Mouse (Mus musculus) left cerebral cortex, postnatal 36 days (tissue): ENCODE measurements around the gene Klhdc3. TPM values are rescaled to one million over a fixed set of nuclear protein-coding genes. Genes with fewer than 3 reads are reported as not detected.

Experiments
- DNase-seq, 2 experiments: peaks; one replicate each; pipeline ENCODE4 v3.0.0; 2021 to 2022; ENCODE audit warnings: low spot score in 2 of 2, mixed read lengths in 1 of 2
- intact Hi-C: fragments of 180-260 bp; cut with DNase I; formaldehyde crosslinking; loops from one replicate; pipeline ENCODE4 v1.15.1; 2025
- total RNA-seq, 2 experiments: library from RNA; stranded (reverse); gene quantifications; 2 replicates each; pipeline ENCODE4 v1.2.3; 2021

Klhdc3 gene
- total RNA-seq, 2 experiments from 2014 or later = 188 to 234 TPM

DNA sequence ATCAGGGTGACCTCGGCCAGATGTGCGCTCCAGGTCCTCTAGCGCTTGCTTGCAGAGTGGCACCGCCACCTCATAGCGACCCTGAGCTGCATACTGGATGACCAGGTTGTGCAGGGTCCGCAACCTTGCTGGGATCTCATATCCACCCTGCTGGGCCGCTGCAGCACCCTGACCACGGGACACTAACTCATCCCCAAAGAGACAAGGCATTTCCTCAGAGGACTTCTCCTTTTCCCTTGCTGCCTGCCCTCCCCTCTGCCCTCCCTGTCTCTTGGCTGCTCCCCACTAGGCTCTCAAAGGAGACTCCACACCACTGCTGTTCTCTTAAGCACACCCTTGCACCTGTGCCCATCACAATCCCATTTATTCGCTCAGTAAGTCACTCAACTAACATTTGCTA lies 40.8 kb downstream of the Klhdc3 start:
- intact Hi-C loops = loop anchor here (5.0 kb wide), 1 partner anchor 88 kb away; no protein-coding TSS in a partner anchor
- DNase-seq = no peak

DNA sequence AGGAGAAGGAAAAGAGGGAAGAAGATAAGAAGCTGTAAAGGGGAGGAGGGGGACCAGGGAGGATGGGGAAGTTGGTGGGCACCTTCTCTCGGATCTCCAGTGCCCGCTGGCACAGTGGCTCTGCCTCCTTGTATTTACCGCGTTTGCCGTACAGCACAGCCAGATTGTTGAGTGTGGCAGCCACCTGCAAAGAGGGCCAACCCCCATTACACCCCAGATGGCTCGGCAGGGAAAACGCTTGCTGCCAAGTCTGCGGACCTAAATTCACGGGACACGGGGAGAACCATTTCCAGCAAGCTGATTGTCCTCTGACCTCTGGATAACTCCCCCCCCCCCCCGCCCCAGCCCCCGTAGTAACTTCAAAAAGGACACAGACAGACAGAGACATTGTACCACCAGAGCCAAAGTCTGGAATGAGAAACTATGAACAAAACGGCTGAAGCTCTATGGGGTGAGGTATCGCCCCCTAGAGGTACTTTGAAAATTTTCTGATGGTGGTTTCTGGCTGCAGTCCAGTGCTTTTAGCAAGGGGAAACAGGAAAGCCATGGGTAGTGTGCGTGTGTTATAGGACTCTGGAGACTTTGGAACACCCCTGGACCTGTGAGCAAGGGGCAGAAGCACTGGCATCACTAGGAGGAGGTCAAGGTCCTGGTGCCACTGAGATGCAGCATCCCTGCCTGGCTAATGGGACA lies 43.7 kb downstream of the Klhdc3 start:
- peak; percentile 55 to 62 for DNase-seq
- intact Hi-C loops = loop anchor here (5.0 kb wide), 1 partner anchor 85 kb away; no protein-coding TSS in a partner anchor

DNA sequence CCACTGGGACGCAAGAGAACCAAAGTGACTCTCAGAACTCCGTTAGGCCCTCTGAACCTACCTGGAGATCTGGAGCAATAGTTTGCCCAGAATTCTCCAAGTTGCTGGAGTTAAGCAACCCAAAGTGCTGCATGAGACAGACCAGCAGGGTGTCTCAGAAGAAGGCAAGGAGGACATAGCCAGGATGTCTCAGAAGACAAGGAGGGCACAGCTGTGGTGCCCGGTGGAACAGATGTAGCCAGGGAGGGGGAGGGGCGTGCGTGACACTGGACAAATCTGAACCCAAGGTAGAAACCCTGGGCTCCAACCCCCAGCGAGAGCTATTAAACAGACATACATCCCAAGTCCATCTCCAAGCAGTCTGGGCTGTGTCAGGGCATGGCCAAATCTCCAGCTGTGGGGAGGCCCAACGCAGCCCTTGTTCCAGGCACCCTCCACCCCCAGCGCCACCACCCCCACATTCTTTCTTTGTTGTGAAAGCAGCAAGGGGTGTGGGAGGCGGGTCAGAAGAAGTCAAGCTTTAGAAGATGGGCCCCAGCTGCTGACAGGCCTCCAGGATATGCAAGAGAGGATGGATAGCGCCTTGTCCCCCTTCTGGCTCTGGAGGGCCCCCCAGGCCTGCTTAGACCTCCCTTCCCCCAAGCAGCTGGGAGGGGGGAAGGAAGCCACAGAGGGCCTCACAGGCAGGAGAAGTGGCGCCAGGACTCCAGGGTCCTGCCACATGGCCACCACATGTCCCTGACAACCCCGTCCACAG lies 50.9 kb downstream of the Klhdc3 start:
- intact Hi-C loops = no loop called here
- DNase-seq = no peak

DNA sequence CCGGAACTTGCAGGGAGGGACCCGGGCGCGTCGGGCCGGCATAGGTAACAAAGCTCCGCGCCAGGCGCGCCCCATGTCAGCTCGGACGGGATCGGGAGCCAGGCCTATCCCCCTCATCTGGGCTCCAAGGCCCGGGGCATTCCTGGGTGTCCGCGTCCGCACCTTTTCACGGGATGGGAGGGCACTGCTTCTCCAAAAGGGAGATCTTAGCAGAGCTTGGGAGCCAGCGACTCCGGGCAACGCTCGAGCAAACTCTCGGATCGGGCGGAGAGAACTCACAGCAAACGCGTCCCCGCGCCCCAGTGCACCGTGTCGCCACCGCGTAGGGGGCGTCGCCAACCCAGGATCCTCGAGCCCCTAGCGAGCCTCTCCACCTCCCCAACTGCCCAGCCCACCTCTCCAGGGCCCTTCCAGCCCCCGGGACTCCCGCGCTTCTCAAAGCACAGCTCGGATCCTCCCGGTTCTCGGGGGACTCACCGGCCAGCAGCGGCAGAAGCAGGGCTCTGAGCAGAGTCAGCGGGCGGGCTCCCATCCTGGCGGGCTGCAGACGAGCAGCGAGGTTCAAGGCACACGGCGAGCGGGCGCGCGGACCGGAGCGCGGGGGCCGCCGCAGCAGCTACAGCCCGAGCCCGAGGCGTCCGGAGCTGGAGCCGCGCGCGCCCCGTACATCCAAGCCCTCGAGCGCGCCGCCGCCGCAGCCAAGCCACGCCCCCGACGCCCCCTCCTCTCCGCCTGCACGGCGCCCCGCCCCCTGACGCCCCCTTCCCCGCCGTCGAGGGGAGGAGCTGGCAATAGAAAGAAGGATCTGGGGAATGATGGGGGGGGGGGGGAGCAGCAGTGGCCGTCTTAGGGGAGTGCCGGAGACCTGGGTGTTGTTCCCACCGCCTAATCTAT lies 51.7 kb downstream of the Klhdc3 start, which contains the start of gene Ptk7:
Gene Ptk7 (minus strand): TSS at position 714 of the 894 bp plus-strand sequence.
- peak; percentile 61 to 71 for DNase-seq
- intact Hi-C loops = no loop called here

DNA sequence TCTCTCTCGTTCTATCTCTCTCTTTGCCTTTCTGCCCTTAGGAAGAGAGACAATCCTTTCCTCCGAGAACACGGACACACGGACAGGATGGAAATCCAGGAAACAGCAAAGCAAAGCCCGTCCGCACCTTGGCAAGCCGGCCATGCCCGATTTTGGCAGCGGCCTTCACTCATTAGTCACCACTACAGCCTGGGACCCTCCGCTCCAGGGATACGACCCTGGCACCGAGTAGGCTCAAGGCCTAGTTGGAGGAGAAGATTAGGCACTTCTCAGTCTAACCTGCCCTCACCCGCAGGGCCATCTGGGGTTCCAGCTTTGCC lies 52.3 kb downstream of the Klhdc3 start:
- intact Hi-C loops = no loop called here
- no peak for DNase-seq

DNA sequence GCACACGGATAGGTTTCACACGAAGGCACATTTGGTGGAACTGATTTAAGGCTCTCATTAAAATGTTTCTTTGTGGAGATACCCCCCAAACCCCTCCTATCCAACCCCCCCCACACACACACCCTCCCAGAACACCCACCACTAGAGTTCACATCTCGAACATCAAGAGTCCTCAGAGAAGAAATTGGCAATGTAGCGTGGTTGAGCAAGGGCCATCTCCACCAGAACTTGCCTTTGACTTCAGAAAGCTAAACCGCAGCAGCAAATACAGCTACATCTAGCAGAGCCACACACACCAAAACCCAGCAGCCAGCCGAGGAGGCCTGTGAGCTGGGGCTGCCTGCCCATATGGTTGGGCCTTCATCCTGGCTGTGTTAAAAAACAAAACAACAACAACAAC lies 53.3 kb downstream of the Klhdc3 start:
- DNase-seq = no peak
- intact Hi-C loops = no loop called here

DNA sequence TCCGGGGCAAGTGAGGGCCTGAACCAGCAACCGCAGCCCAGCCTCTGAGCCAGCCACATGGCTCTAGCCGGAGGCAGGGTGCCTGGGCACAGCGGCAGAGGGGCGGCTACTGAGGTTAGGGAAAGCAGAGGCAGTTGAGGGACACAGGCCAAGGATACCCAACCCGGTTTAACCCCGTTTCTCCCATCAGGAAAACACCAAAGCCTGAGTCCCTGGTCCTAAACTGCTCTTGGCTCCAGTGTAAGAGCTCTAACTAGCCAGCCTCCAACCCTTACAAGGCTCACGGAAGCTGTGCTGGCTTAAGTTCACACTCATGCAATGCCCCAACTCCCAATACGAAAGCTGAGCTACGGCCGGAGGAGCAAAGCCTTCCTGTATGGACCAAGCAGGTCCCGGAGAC lies 56.1 kb downstream of the Klhdc3 start:
- DNase-seq = no peak
- intact Hi-C loops = no loop called here

Other genes starting within 250 kb of the Klhdc3 start
- under 1 TPM in 1 of 2 experiments, not detected in 1; 0.20 TPM for gene Slc22a7, start 242.5 kb downstream of the Klhdc3 start, total RNA-seq
- 100 to 1,000 TPM; 126 to 139 TPM for gene Ttbk1, start 193.2 kb downstream of the Klhdc3 start, total RNA-seq
- gene Dnph1, start 184.2 kb downstream of the Klhdc3 start, total RNA-seq = 1 to 10 TPM; 3.5 to 5.4 TPM
- gene Cul9, start 134.5 kb downstream of the Klhdc3 start, total RNA-seq = 10 to 100 TPM; 58.8 to 76.6 TPM
- gene Srf, start 124.7 kb downstream of the Klhdc3 start, total RNA-seq = 10 to 100 TPM; 55.6 to 68.4 TPM
- 10 to 100 TPM; 10.3 to 11.0 TPM for gene Ptk7, start 51.4 kb downstream of the Klhdc3 start, total RNA-seq
- gene Klc4, start 34.9 kb downstream of the Klhdc3 start, total RNA-seq = 10 to 100 TPM; 19.9 to 21.7 TPM
- 10 to 100 TPM; 52.5 to 54.7 TPM for gene Mrpl2, start 34.7 kb downstream of the Klhdc3 start, total RNA-seq
- 10 to 100 TPM; 27.8 to 29.1 TPM for gene Cul7, start 30.6 kb downstream of the Klhdc3 start, total RNA-seq
- gene Rrp36, start 6.6 kb downstream of the Klhdc3 start, total RNA-seq = 10 to 100 TPM; 14.9 to 16.5 TPM
- 100 to 1,000 TPM; 118 to 128 TPM for gene Mea1, start 2.1 kb downstream of the Klhdc3 start, total RNA-seq
- 10 to 100 TPM; 81.9 to 84.7 TPM for gene Ppp2r5d, start 24.2 kb upstream of the Klhdc3 start, total RNA-seq
- 10 to 100 TPM; 50.6 to 52.4 TPM for gene Pex6, start 30.5 kb upstream of the Klhdc3 start, total RNA-seq
- gene Gnmt, start 48.3 kb upstream of the Klhdc3 start, total RNA-seq = under 1 TPM; 0.52 TPM
- 10 to 100 TPM; 66.6 TPM for gene Cnpy3, start 71.3 kb upstream of the Klhdc3 start, total RNA-seq
- under 1 TPM; 0.25 to 0.41 TPM for gene Ptcra, start 82.8 kb upstream of the Klhdc3 start, total RNA-seq
- gene 2310039H08Rik, start 91.7 kb upstream of the Klhdc3 start, total RNA-seq = 1 to 10 TPM; 6.9 to 7.8 TPM
- 10 to 100 TPM; 40.6 to 46.6 TPM for gene Rpl7l1, start 101.8 kb upstream of the Klhdc3 start, total RNA-seq
- gene Bicral, start 177.6 kb upstream of the Klhdc3 start, total RNA-seq = 10 to 100 TPM; 52.7 to 58.5 TPM
- 10 to 100 TPM; 33.4 to 37.6 TPM for gene Tbcc, start 209.8 kb upstream of the Klhdc3 start, total RNA-seq
- gene Prph2, start 229.5 kb upstream of the Klhdc3 start, total RNA-seq = not detected